Mouse (Mus musculus): ENCODE results near the gene Mrgpre.

The Mrgpre gene

DNA sequence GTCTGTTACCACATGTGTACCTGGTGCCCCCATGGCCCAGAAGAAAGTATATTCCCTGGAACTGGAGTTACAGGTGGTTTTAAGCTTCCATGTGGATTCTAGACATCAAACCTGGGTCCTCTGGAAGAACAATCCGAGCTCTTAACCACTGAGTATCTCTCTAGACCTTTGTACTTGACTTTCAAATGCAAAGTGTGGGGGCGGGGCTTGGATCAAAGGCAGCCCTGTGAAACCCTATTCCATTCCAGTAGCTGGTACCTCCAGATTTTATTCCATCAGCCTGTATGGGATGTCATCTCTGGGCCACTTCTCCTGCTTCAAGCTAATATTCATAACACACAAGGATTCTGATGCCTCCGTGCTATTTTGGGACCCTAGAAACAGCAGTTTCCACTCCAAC is 8.2 kb downstream of the Mrgpre start:
- peak; percentile 65 for DNase-seq

DNA sequence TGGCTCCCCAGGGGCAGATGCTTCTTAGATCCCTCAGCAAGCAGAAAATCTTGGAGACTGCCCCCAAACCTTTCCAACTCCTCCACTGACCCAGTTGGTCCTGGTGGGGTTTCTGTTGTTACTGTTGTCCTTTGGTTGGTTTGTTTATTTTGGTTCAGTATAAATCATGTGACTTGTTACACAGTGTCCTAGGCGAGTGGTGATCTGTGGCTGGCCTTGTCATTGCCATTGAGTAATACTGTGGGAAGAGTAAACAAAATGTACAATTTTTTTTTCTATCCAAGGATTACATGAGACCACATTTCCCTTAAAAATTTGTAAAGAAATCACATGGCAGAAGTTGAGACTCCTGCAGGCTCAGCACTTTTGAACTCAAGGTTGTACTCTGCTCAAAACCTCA is 14.8 kb downstream of the Mrgpre start:
- no peak for DNase-seq

DNA sequence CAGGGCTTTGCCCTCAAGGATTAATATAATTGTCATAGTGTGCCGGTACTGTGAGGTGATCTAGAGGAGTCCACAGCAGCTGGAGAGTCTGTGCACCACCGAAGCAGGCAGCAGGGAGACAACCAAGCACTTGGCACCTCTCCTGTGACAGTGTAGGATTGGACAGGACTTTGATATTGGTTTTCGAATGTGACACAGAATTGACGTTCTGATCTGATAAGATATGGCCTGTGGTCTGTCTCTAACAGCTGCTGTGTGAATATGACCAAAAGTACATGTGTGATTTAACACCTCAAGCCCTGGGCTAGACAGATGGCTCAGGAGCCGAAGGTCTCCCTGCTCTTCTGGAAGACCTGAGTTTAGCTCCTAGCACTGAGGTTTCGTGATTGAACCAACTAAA is 16.0 kb downstream of the Mrgpre start:
- DNase-seq: no peak

DNA sequence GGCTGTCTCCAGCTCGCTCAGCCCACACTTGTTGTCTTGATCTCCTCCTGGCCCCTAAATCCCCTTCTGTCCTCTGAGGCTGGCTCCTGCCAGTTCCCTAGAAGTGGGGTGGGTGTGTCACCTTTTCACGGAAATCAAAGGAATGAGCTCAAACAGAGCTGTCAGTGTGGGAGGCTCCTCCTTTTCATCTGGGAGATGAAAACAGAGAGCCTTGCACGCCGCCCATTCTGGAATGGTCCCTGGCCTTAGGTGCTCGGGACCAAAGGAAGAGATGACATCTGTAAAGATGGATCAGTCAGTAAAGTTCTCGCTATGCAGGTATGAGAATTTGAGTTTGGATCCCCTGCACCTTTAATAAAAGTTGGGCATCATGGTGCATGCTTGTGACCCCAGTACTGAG is 17.4 kb downstream of the Mrgpre start, which contains the start of gene Mrgprg:
Mrgprg (minus strand) TSS at position 101 of the 400 bp plus-strand sequence.
- no peak for DNase-seq

DNA sequence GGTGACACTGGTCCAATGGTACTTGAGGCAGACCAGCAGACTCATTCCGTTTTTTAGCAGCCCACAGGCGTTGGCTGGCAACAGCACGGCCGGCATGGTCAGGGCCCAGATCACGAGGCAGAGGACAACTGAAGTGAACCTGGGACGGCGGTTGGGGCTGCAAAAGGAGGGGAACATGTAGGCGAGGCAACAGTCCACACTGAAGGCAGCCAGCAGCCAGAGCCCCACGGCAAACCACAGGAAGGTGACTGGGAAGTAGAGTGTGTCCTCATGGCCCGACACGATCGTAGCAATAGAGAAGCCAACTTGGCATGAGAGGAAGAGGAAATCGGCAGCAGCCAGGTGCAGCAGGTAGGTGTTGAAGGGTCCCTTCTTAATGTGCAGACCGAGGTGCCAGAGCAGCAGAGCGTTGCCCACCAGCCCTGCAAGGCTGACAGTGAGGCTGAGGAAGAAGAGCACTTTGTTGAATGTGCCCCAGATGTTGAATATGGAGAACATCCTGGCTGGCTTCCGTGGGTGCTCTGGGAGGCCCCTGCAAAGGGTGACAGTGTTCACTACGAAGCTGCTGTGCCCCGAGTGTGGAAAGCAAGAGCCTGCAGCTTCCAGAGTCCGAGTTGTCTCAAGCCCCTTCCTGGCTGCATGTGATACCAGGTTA is 19.3 kb downstream of the Mrgpre start:
- DNase-seq: peak; percentile 71

DNA sequence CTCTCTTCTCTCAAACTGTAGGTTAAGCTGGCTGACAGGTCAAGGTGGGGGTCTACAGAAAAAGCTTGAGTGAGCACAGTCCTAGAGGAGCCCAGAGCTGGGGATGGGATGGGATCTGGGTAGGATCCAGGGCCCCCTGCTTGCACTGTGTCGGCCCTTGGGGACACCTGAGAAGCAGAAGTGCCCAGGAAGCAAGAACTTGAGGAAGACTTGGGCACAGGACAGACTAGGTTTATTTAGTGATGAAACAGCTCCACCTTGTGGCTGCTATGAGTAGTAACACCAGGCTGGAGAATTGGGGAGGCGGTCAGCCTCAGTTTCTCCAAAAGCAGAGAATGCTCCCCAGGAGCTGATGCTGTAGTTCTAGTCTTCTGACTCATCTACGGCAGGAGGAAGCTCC is 20.5 kb downstream of the Mrgpre start:
- peak; percentile 48 for DNase-seq

DNA sequence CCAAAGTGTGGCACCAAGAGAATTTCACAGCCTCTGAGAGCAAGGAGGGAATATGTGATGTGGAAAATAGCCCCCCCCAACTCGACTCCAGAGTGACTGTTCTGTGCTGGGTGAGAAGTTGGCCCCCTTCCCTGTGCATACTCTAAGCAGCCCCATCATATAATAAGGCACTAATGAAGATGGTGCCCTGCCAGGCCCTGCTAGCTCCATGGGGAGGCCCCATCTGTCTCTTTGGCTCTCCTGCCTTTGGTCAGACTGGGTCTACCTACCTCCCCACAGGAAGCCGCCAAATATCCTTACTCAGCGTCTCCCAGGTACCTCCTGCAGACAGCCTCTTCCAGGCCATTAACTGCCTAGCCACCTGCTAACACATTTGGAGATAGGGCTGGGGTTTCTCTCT is 25.3 kb downstream of the Mrgpre start:
- DNase-seq: no peak

DNA sequence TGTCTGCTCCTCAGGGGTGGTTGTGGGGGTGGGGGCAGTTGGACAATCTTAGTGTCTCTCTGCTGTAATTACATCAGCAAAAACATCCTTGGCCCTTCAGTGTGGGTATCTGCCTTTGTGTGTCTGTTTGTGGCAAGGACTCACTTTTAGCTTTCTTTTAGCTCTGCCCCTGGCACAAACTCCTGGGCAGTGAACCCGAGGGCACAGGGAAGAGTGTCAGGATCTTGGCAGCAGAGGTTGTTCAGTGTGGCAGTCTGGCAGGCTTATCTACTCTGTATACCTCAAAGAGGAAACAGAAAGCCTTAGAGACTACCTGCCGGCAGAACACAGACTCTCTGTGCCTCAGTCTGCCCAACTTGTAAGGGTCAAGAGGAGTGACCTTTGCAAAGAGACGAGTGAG is 26.6 kb downstream of the Mrgpre start:
- no peak for DNase-seq

DNA sequence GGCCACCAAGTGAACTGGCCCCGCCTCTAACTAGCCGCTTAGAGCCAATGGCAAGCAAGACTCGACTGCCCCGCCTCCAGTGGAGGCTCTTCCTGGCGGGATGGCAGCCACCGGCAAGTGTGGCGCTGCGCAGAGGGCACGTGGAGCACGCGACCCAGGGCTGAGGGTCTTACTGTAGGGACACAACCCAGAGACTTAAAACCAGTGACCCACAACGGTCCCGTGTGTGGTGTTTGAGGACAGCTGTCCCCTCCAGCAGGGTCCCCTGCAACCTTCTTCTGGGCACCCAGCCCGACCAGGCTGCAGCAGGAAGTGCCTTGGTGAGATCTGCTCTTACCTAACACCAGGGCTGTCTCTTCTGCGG is 27.3 kb downstream of the Mrgpre start:
- peak; percentile 89 for DNase-seq

DNA sequence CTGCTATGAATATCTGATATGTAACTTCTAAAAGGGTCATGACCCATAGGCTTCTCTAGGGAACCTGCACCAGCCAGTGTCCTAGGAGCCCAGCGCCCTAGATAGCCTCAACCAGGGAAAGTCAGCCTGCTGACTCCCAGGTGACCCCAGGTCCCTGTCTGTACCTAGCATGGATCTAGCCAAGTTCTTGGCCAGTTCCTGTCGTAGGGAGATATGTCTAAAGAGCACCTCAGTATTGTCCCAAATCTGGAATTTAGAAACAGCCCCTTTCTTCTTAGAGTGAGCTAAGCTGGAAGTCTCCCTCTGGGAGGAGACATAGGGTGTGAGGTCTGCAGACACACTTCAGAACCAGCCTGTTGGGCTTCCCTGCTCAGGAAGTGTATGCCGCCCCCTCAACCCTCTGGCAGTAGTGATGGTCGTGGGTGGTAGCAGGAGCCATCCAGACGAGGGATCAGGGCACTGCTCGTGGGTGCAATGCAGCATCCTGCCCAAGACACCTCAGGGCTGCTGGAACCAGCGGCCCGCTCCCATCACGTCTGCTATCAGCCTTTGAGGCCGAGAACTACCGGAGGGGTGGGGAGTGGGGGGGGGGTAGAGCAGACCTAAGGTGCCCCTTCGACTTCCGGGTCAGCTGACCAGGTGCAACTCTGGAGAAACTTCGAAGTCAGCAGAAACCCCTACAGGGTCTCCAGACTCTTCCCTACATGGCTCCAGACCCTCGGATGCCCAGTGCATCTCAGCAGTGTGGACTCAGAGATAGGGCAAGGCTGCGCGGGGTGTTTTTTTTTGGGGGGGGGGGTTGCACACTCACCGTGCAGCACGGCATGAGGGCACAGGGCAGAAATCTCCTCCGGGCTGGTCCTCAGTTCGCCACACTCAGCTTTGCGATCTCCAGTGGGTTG is 27.9 kb downstream of the Mrgpre start, which contains the start of gene Osbpl5:
Osbpl5 (minus strand) TSS at position 861 of the 902 bp plus-strand sequence.
- peak; percentile 39 for DNase-seq

DNA sequence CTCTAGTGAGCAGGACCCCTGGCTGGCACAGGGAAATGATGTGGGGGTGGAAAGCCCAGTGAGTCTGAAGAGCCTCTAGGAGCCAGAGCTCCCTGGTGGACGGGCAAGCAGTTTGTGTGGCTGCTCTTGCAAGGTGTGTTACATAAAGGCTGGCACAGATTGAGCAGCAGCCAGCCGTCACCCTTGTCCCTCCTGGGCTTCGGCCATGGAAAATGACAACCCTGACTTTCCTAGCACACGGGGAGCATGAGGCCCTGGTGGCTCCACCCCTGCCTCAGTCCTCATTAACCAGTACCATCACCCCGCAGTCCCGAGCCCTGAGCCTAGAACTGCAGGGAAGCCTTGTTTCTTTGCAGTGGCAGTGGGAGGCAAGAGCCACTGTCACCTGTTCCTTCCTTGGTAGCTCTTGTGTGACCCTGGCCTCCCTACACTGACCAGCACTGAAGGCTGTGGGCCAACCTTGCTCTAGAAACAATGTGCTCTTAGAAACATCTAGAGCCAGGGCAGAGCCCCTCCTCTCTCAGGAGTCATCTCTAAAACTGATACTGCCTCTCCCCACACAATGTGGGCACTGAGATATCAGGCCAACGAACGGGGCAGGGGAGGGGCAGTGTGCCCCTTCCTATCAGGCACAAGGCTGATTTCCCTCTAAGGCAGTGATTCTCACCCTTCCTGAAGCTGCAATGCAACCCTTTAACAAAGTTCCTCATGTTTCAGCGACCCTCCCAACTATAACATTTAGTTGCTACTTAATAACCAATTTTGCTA is 28.8 kb downstream of the Mrgpre start:
- DNase-seq: peak; percentile 6

DNA sequence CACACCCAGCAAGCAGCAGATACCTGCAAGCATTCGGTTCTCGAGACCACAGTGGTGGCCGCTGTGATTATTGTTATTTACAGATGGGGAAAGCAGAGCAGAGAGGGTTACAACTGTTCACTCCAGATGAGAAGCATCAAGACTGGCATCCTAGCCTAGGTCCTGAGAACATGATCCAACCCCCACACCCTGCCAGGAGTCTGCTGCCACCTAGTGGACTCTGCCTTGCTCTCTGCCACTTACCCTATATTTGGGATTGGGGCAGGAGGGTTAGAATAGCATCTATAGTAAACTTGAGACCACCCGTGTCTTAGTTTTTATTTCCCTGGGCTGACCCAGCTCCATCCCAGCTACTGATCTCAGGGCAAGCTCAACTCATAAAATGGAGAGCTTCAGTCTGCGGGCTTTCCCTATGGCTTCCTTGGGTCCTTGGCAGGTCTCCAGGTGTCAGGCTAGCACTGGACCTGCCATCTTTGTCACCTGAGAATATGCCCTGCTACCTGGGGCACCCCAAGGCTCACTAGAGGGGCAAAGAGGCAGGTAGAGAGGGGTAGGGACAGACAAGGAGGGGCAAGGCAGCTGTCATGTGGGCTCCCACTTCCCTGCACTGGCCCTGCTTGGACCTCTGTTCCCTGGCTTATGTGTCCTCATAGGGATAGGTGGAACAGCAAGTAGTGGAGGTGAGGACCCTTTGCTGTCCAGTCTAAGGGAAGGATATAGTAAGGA is 30.1 kb downstream of the Mrgpre start:
- peak; percentile 88 for DNase-seq

DNA sequence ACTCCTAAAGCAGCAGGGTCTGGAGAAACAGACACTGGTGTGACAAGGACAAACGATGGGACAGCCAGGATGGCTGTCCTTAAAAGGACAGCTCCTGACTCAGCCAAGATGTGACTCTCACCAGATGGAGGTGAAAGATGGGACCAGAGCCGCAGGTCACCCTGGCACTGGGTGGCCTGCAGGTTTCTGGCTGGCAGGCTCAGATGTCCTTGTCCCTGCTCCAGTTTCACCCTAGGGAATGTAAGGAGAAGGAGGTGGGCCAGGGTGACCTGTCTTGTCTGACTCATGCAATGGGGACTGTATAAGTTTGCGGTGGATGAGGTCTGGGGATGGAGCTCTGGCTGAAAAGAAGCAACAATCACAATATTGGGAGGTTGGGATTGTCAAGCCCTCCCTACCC is 31.7 kb downstream of the Mrgpre start:
- no peak for DNase-seq

DNA sequence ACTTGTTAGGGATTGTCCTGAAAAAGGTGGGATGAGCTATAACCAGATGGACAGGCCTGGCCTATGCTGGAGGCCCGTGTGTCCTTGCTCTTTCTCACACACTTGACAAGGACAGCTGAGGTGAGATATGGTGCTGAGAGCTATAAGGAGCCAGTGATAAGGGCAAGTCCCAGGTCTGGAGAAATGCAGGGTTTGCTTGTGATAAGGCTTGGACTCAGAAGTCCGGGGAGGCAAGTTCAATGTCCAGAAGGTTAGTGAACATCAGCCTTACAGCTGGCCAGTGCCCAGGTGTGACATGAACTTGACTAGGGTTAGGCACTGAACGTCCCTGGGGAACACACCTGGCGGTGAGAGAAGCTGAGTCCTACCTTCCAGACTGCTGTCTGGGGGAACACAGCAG is 32.2 kb downstream of the Mrgpre start:
- no peak for DNase-seq

DNA sequence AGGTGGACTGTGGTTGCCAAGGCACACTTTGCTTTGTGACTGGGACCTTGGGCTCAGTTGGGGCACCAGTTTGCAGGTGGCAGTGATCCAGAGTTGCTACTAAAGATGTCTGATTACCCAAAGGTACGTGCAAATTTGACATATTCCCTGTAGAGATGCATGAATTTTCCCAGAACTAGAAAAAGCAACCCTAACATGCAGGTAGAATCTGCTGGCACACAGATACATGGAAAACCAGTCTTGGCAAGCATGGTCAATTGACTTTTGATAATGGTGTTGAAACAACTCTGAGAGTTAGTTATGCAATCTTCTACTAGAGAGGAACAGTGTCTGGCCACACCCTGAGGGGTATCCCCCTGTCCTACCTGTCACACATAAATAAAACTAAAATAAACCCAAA is 32.9 kb downstream of the Mrgpre start:
- DNase-seq: no peak

DNA sequence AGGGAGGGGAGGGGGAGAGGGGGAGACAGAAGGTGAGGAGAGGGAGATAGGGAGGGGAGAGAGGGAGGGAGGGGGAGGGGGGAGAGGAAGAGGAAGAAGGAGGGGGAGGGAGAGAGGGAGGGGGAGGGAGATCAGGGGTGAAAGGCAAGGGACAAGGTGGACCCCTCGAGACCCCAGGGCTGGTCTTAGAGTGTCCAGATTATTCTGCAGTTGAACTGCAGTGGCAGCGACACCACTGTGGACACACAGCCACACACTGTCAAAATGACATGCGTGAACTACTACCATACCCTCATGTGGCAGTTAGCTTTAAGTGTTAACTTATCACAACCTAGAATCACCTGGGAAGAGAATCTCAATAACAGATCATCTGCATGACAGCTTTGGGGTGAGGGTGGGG is 35.3 kb downstream of the Mrgpre start:
- DNase-seq: no peak

DNA sequence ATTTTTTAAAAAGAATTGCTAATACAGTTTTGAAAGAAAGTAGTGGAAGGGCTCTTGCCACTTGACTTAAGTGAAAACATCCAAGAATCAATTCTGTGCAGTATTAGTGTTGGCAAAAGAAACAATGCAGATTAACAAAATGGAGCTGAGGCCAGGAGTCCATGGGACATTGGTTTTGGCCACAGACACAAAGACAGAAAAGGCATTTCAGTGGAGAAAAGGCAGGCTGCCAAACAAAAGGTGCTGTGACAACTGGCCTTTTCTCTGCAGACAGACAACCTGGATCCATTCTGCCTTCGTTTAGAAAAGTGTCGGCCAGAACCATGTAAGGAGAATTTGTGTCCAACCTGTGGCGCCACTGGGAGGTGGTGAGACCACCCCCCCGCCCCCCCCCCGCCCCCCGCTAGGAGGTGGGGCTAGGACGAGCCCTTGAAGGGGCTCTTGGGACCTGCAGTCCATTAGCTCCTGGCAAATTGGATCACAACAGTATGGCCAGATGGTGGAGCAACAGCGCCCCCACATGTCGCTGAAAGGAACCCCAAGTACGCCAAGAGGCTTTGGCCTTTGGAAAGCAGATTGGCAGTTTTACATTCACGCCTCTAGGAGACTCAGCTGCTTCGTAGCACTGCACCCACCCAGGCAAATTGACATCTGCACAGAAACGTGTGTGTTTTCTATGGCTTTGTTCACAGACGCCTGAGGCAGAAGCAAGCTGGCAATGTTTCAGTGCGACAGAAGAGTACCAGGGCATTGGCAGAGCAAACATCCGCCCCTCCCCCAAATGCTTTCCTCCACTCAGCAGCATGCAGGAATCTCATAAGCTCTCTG is 36.0 kb downstream of the Mrgpre start:
- peak; percentile 91 for DNase-seq

DNA sequence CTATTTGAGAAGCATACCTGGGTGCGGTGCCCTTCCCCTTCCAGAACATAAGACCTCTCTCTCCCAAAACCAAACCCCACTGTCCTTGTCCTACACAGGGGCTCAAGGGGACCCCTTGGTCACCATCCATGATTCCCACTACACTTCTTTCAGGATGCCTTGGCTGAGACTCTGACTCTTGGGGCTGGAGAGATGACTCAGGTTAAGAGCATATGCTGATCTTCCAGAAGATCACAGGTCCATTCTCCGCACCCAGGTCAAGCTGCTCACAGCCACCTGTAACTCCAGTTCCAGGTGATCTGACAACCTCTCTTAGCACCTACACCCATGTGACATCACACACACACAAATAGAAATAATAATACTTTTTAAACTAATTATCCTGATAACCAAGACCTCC is 43.6 kb downstream of the Mrgpre start:
- DNase-seq: no peak

DNA sequence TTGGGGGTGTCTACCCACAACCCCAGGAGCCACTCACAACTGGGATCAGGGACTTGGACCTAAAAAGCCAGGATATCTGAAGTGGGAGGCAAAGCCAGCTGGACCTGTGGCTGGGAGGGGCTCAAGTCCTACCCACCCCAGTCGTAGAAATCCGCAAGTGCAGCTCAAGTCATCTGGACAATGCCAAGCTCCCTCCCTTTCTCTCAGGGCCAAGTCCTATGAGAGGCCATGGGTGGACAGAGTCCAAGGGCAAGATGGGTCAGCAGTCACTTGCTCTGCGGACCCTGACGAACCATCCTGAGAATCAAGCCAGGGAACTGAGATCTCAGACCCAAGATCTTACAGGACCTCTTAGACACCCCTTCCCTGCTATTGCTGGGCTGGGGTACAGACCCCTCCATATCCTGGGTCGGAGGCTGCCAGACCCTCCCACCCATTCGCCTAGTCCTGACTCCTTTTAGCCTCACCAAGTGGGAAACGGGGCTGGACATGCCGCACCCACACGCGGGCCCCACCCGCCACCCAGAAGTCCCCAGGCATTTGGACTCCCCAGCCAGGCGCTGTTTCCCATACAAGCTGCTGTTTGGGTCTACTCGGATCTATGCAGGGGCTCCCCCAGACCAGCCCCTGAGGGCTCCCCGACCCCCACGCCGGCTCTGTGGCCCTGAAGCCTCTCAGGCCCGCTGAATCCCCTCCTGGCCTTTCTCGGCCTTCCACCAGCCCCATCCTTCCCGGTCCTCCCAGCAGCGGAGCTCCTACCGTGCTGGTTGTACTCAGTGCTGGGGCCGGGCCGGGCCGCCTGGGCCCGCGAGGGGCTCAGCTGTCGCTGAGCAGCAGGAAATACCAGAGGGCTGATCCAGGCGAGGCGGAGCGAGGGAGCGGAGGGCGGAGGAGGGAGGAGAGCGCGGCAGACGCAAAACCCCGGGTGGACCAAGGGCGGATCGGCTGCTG is 44.5 kb downstream of the Mrgpre start:
- DNase-seq: peak; percentile 82

DNA sequence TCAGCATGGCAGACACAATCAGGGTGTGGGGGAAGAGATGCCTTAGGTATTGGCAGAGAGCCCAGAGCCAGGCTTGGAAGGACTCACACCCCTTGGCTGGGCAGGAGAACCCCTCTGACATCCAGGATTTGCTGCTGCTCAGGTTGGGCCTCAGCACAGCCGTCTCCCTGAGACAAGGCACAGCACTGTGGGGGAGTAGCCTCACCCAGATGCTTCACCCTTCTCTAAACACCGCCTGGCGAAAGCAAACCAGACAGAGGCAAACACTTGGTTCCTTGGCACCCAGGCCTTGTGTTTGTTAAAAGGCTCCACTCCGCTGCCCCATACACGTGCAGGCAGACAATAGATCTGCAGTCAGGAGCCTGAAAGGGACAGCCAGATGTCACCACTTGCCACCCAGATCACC is 45.7 kb downstream of the Mrgpre start:
- DNase-seq: no peak

DNA sequence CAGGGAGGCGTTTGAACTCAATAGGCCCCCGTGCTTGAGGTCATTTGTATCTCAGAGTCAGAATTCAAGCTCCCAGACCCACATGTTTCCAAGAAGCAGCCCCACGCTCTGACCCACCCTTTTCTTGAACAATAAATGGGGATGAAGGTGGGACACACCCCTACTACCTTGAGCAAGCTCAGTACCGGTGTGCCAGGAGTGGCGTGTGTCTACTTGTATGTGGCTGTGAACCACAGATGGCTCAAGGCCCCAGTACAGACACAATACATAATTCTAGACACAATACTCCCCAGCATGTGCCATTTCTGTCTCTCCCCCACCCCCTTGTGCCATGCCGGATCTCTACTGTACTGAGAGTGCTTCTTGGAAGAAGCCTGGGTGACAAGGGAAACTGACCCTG is 46.1 kb downstream of the Mrgpre start:
- no peak for DNase-seq
